Mouse (Mus musculus): ENCODE data around the gene Slc2a12.

GRCm38 (mm10) chr10:22699487-22700335, 54.9 kb downstream of the Slc2a12 start:
- no peak for TF ChIP-seq USF1 (IDR thresholded peaks at IDR 0.05; ENCODE audit: low read depth, low read length)
- no peak for TF ChIP-seq POLR2AphosphoS2 (IDR thresholded peaks at IDR 0.05; ENCODE audit: low read length)
- no peak for TF ChIP-seq CTCF (IDR thresholded peaks at IDR 0.05 in 2 of 3, conservative IDR thresholded peaks at IDR 0.05 in 1 of 3; ENCODE audit: control insufficient read depth in 1 of 3, insufficient read depth in 1 of 3, low read depth in 2 of 3, low read length in 3 of 3, poor library complexity in 1 of 3, severe bottlenecking in 1 of 3)
- no peak for TF ChIP-seq MEF2A (IDR thresholded peaks at IDR 0.05; ENCODE audit: extremely low read depth, insufficient replicate concordance, low read depth, low read length, poor library complexity, severe bottlenecking)
- TF ChIP-seq HCFC1 (IDR thresholded peaks at IDR 0.05; ENCODE audit: low read depth, low read length): no peak
- TF ChIP-seq TBP (IDR thresholded peaks at IDR 0.05; ENCODE audit: low read depth, low read length): no peak
- TF ChIP-seq GATA1 (IDR thresholded peaks at IDR 0.05; ENCODE audit: low read depth, low read length): no peak
- TF ChIP-seq CHD1 (IDR thresholded peaks at IDR 0.05; ENCODE audit: low read depth, low read length): no peak

Data from MEL (cell line).